Mouse (Mus musculus): ENCODE results near the gene Vmn1r193. TPM values are rescaled to one million over a fixed set of nuclear protein-coding genes. Genes with fewer than 3 reads are reported as not detected.
"Not testable (repeated sequence)": the region's sequence is repeated elsewhere in the genome, so short reads cannot be mapped to it uniquely, and the experiment has no call there.

Vmn1r193 gene
- polyA plus RNA-seq (2015; fragmentation: Nextera tagmentation; extraction: Ambion mirVana), result not detected in 2 replicates

DNA sequence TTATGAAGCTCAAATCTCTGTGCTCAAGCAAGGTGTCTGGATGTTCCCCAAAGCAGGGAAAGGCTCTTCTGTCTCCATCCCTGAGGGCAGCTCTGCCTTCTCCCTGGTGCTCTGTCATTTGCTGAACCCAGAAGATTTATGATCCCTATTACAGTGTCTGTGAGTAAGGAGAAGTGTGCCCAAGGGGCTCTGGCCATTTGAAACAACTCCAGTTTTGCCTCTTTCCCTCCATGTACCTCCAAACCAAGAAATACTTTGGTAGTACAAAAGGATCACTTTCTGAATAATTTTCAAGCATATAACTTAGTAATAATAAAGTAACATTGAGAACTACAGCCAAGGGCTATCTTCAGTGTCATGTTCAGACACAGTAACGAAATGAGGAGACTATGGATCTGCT, at the start of gene Vmn1r193:
Vmn1r193 (minus strand) TSS at position 101 of the 400 bp plus-strand sequence.
- not testable (repeated sequence) for H3K4me1 ChIP-seq; H3K4me3 ChIP-seq; ATAC-seq (ENCODE audit: insufficient number of reproducible peaks, insufficient read depth, low FRiP score, low TSS enrichment, low read depth); H3K36me3 ChIP-seq; H3K4me2 ChIP-seq; H3K27ac ChIP-seq; H3K9ac ChIP-seq; H3K27me3 ChIP-seq; H3K9me3 ChIP-seq
- WGBS, result 72% methylated on average over 1 of the region's 1 CpGs

GRCm38 (mm10) chr13:22271721-22272120, 48.8 kb upstream of the Vmn1r193 start:
- H3K4me2 ChIP-seq, result no peak overlapping the region
- H3K36me3 ChIP-seq, result no peaks in the 10 kb centered on the region
- no peak overlapping the region for H3K9ac ChIP-seq
- H3K9me3 ChIP-seq, result no peaks in the 10 kb centered on the region
- no peak for ATAC-seq (ENCODE audit: insufficient number of reproducible peaks, insufficient read depth, low FRiP score, low TSS enrichment, low read depth)
- no peaks in the 10 kb centered on the region for H3K4me1 ChIP-seq
- no peak overlapping the region for H3K27ac ChIP-seq
- 34% methylated on average over 2 of the region's 2 CpGs for WGBS
- no peak overlapping the region for H3K4me3 ChIP-seq
- H3K27me3 ChIP-seq, result no peaks in the 10 kb centered on the region

DNA sequence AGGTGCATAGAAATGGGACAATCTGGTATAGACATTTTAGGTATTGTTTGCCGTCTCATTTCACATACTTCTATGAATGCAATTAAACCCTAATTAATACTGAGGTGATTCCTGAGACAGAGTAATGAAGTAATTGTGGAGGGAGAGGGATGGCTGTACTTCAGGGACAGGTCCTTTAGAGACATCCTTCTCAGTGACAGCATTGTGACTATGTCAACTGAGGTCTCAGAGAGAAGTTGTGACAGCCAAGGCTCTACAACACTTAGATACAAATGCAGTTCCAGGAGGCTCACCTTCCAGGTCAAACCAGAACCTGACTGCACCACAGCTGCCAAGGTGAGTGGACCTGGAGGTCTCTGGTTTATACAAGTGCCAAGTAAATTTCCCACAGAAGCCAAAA, 47.3 kb upstream of the Vmn1r193 start, which contains the start of gene Vmn1r195:
Vmn1r195 (plus strand) TSS at position 301 of the 400 bp plus-strand sequence.
- not testable (repeated sequence) for H3K9ac ChIP-seq; ATAC-seq (ENCODE audit: insufficient number of reproducible peaks, insufficient read depth, low FRiP score, low TSS enrichment, low read depth); H3K4me1 ChIP-seq; H3K27me3 ChIP-seq; H3K9me3 ChIP-seq; H3K27ac ChIP-seq; H3K4me2 ChIP-seq; H3K4me3 ChIP-seq; H3K36me3 ChIP-seq
- WGBS, result 91% methylated on average over 1 of the region's 1 CpGs

DNA sequence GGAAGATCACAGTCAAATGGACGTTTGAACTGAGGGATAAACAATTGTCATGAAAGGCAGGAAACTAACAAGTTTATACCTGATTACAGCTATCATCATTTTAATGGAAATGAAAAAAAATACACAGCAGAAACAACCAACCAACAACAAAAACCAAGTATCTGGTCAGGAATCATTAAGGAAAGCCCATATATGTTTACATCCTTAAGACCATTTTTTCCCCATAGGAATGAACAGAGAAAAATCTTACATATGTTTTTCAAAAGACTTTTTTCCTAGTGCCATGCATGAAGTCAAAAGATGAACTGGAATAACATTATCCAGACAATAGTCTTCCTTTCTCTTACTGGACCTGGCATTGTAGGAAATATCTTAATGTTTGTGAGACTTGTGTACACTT, 21.0 kb upstream of the Vmn1r193 start, which contains the start of gene Vmn1r194:
Vmn1r194 (plus strand) TSS at position 301 of the 400 bp plus-strand sequence.
- Histone ChIP-seq H3K27ac (no peak within 1 kb of the TSS), H3K9ac (no peak within 1 kb of the TSS), H3K4me1 (no peaks in the 10 kb centered on the region), H3K4me3 (no peak within 1 kb of the TSS), H3K9me3 (no peaks in the 10 kb centered on the region), H3K27me3 (no peaks in the 10 kb centered on the region), H3K4me2 (no peak within 1 kb of the TSS), H3K36me3 (no peaks in the 10 kb centered on the region)
- WGBS, result 29% methylated on average over 1 of the region's 1 CpGs
- no peak for ATAC-seq (ENCODE audit: insufficient number of reproducible peaks, insufficient read depth, low FRiP score, low TSS enrichment, low read depth)

DNA sequence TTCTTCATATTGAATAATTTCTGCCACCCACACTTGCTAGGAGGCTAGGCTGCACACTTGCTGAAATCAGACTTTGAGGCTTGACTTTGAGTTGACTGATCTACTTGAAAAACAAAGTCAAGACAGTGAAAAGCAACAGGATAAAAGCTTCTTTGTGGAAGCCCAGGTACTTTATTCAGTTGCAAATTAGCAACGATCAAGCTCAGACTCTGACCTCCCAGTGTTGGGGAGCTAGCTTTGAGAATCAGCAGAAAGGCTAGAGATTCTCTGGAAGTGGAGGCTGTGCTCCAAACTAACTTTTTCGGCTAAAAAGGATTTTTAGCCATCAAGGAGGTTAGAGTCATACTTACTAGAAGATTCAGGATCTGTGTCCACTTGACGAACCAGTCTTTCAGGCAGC, 30.2 kb downstream of the Vmn1r193 start:
- H3K9me3 ChIP-seq; H3K36me3 ChIP-seq; H3K27me3 ChIP-seq; H3K27ac ChIP-seq; H3K9ac ChIP-seq; H3K4me2 ChIP-seq; ATAC-seq (ENCODE audit: insufficient number of reproducible peaks, insufficient read depth, low FRiP score, low TSS enrichment, low read depth); H3K4me1 ChIP-seq; H3K4me3 ChIP-seq: not testable (repeated sequence)
- WGBS, result 76% methylated on average over 3 of the region's 3 CpGs

DNA sequence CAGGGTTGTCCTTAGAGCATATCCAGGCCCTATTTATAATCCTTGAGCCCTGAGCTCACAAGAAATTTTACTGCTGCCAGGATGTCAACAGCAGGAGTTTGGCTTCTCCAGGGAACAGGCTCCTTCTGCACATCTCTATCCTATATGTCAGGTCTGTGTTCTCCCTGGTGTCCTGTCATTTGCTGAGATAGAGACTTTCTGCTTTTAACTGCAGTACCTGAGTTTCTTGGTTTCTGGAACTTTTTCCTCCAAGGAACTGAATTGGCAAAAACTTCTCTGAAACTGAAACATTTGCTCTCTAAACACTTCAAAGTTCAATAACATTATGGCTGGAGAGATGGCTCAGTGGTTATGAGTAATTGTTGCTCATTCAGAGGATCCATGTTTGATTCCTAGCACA, 31.9 kb downstream of the Vmn1r193 start, which contains the start of gene Vmn1r192:
Vmn1r192 (minus strand) TSS at position 101 of the 400 bp plus-strand sequence.
- H3K36me3 ChIP-seq, result no peaks in the 10 kb centered on the region
- no peak for ATAC-seq (ENCODE audit: insufficient number of reproducible peaks, insufficient read depth, low FRiP score, low TSS enrichment, low read depth)

DNA sequence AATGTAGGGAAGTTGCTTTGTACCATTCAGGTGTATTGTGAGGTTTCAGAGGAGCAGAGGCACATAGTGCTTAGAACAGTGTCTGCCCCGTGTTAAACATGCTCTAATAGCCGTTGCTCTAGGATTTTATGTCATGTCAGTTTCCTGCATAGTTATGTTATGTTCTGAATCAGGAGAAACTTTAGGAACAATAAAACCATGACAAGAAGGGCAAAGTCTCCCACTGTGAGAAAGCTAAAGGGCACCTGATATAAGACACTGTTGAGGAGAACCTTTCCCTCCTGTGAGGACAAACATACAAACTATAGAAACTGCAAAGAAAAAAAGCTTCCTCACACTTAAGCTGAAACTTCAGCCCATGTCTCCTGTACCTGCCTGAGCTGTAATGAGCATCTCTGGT, 32.6 kb downstream of the Vmn1r193 start:
- WGBS, result 87% methylated on average over 2 of the region's 2 CpGs

More for the DNA sequence above, 31.9 kb downstream of the Vmn1r193 start, which contains the start of gene Vmn1r192:
- Histone ChIP-seq H3K9ac (no peak within 1 kb of the TSS), H3K4me1 (no peaks in the 10 kb centered on the region), H3K27me3 (no peaks in the 10 kb centered on the region), H3K4me3 (no peak within 1 kb of the TSS), H3K4me2 (no peak within 1 kb of the TSS), H3K27ac (no peak within 1 kb of the TSS), H3K9me3 (no peaks in the 10 kb centered on the region)

DNA sequence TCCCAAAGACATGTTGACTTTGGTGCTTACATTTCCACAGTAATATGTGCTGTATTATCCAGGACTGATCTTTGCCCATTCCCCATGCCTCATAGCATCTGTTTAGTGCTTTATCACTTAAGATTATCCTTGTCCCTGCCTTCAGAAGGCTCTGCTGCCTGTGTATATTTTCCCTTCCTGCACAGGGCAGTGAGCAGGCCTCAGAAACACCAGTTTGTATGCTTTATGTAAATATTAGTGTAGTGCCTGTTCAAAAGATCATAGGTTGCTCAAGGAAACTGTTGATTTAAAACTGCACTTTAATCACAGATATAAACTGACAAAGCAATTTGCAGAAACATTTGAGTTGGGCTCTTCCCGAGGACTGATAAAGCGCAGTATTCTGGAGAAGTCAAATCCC, 33.6 kb downstream of the Vmn1r193 start:
- Histone ChIP-seq H3K27ac (no peak overlapping the region), H3K4me3 (no peak overlapping the region), H3K4me1 (no peaks in the 10 kb centered on the region), H3K36me3 (no peaks in the 10 kb centered on the region), H3K9ac (no peak overlapping the region), H3K27me3 (no peaks in the 10 kb centered on the region), H3K4me2 (no peak overlapping the region), H3K9me3 (no peaks in the 10 kb centered on the region)
- WGBS, result 92% methylated on average over 2 of the region's 2 CpGs
- ATAC-seq (ENCODE audit: insufficient number of reproducible peaks, insufficient read depth, low FRiP score, low TSS enrichment, low read depth), result no peak

More for the DNA sequence above, 32.6 kb downstream of the Vmn1r193 start:
- H3K4me2 ChIP-seq, result no peak overlapping the region
- H3K4me3 ChIP-seq, result no peak overlapping the region
- H3K36me3 ChIP-seq, result no peaks in the 10 kb centered on the region
- no peaks in the 10 kb centered on the region for H3K4me1 ChIP-seq
- ATAC-seq (ENCODE audit: insufficient number of reproducible peaks, insufficient read depth, low FRiP score, low TSS enrichment, low read depth), result no peak
- H3K9me3 ChIP-seq, result no peaks in the 10 kb centered on the region
- no peak overlapping the region for H3K27ac ChIP-seq
- no peak overlapping the region for H3K9ac ChIP-seq
- H3K27me3 ChIP-seq, result no peaks in the 10 kb centered on the region

- no peak for ATAC-seq (ENCODE audit: insufficient number of reproducible peaks, insufficient read depth, low FRiP score, low TSS enrichment, low read depth)
- Histone ChIP-seq H3K4me2 (no peak within 1 kb of the TSS), H3K27ac (no peak within 1 kb of the TSS), H3K4me1 (no peaks in the 10 kb centered on the region), H3K36me3 (no peaks in the 10 kb centered on the region), H3K9me3 (no peaks in the 10 kb centered on the region), H3K4me3 (no peak within 1 kb of the TSS), H3K27me3 (no peaks in the 10 kb centered on the region), H3K9ac (no peak within 1 kb of the TSS)
- WGBS, result 75% methylated on average over 1 of the region's 1 CpGs
Measured at GRCm38 (mm10) chr13:22183869-22184268, 39.1 kb downstream of the Vmn1r193 start, which contains the start of gene Vmn1r191. Gene Vmn1r191 (minus strand): TSS chr13:22183969.

DNA sequence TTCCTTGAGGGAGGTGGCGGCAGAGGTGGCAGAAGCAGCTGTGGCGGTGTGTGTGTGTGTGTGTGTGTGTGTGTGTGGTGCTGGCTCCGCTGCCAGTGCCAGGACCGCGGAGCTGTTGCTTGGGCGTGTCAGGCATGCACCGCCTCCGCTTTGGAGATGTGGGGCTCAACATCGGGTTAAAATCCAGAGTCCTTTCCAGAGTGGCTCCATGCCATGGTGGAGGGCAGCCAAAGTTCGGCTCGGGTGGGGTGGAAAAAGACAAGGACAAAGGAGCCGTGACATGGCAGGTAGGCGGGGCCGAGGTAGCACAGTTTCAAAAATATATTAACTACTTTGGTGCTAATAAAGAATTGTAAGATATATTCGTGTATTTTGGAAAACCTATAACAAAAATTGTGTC, 54.5 kb downstream of the Vmn1r193 start:
- no peak overlapping the region for H3K4me2 ChIP-seq
- no peak for ATAC-seq (ENCODE audit: insufficient number of reproducible peaks, insufficient read depth, low FRiP score, low TSS enrichment, low read depth)
- peaks cover 8% of the 10 kb centered on the region for H3K9me3 ChIP-seq
- no peak overlapping the region for H3K27ac ChIP-seq
- H3K27me3 ChIP-seq, result no peaks in the 10 kb centered on the region
- no peaks in the 10 kb centered on the region for H3K4me1 ChIP-seq
- 92% methylated on average over 15 of the region's 15 CpGs for WGBS
- H3K9ac ChIP-seq, result no peak overlapping the region
- no peak overlapping the region for H3K4me3 ChIP-seq
- no peaks in the 10 kb centered on the region for H3K36me3 ChIP-seq
